Mouse (Mus musculus) testis, adult 2 months (tissue): ENCODE results near the gene Fsd1. TPM values are rescaled to one million over a fixed set of nuclear protein-coding genes. Genes with fewer than 3 reads are reported as not detected.

Source experiments
- H3K27ac ChIP-seq: fragments of 200-500 bp; 2 replicates; pipeline ENCODE4 v1.5.1; 2012; ENCODE audit warnings: low read depth, low read length; ENCODE audit not compliant: control insufficient read depth, insufficient read depth
- H3K27me3 ChIP-seq: fragments of 200-500 bp; 2 replicates; pipeline ENCODE4 v1.6.1; 2012; ENCODE audit warnings: mild to moderate bottlenecking, low read length, moderate library complexity; ENCODE audit not compliant: control insufficient read depth, insufficient read depth
- H3K36me3 ChIP-seq: fragments of 200-500 bp; 2 replicates; pipeline ENCODE4 v1.6.1; 2012; ENCODE audit warnings: mild to moderate bottlenecking, low read length; ENCODE audit not compliant: control insufficient read depth, insufficient read depth
- H3K4me1 ChIP-seq: fragments of 200-500 bp; 2 replicates; pipeline ENCODE4 v1.6.1; 2012; ENCODE audit warnings: low read length; ENCODE audit not compliant: control insufficient read depth, insufficient read depth
- H3K4me3 ChIP-seq: fragments of 200-500 bp; 2 replicates; pipeline ENCODE4 v1.5.1; 2012; ENCODE audit warnings: low read depth, mild to moderate bottlenecking, low read length, moderate library complexity, mixed read lengths; ENCODE audit not compliant: control insufficient read depth
- CTCF ChIP-seq: fragments of 200-500 bp; IDR thresholded peaks from 2 replicates; pipeline ENCODE4 v1.5.1; 2012; ENCODE audit warnings: low read depth, mild to moderate bottlenecking, inconsistent platforms, low read length, moderate library complexity; ENCODE audit not compliant: control insufficient read depth, insufficient read depth, insufficient replicate concordance
- POLR2A ChIP-seq: fragments of 200-500 bp; IDR thresholded peaks from 2 replicates; pipeline ENCODE4 v1.6.1; 2012; ENCODE audit warnings: low read depth, mild to moderate bottlenecking, inconsistent platforms, low read length, moderate library complexity; ENCODE audit not compliant: control insufficient read depth
- polyA plus RNA-seq: library from polyadenylated mRNA; depleted of rRNA; stranded (reverse); fragments of >200 nt; gene quantifications from 2 replicates; pipeline ENCODE4 v1.2.3, GENCODE M21; 2012

The Fsd1 gene
- polyA plus RNA-seq, 1 experiment = 2.4 TPM

DNA sequence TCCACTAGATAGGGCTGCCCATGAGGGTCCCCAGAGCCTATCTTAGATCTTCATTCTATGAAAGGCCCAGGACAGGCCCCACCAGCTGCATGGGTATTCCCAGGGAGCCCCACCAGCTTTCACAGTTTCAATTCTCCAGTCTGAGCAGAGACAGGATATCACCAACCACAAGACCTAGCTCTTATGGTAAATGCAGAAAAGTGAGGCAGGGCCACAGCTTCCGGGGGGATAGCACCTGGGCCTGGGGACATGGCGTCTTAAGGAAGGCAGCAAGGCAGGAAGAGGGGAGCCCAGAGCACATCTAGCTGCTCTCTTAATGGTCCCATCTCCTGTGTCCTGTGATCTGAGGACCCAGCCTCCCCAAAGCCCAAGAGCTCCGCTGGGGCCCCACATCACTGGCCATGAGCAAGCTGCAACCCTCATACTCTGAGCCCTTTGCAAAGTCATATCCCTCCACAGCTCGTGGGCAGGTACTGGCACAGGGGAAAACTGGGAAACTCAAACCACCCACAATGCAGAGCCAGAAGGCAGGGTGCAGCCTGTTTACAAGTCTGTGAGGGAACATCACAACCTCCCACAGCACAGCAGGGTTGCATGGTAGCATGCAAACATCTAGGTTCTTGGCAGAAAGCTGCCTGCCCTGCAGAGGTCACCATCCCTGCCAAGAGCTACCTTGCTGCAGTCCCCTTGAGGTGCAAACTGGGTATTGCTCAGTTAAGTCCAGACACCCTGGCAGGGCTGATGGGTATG lies 35.0 kb downstream of the Fsd1 start:
- no peaks in the 10 kb centered on the region for H3K27me3 ChIP-seq
- no peak overlapping the region for H3K4me3 ChIP-seq
- H3K4me1 ChIP-seq = no peaks in the 10 kb centered on the region; the same call in 1 of the 2 replicates
- no peak overlapping the region for H3K27ac ChIP-seq
- H3K36me3 ChIP-seq = no peaks in the 10 kb centered on the region
- TF ChIP-seq CTCF (no peak), POLR2A (no peak)

DNA sequence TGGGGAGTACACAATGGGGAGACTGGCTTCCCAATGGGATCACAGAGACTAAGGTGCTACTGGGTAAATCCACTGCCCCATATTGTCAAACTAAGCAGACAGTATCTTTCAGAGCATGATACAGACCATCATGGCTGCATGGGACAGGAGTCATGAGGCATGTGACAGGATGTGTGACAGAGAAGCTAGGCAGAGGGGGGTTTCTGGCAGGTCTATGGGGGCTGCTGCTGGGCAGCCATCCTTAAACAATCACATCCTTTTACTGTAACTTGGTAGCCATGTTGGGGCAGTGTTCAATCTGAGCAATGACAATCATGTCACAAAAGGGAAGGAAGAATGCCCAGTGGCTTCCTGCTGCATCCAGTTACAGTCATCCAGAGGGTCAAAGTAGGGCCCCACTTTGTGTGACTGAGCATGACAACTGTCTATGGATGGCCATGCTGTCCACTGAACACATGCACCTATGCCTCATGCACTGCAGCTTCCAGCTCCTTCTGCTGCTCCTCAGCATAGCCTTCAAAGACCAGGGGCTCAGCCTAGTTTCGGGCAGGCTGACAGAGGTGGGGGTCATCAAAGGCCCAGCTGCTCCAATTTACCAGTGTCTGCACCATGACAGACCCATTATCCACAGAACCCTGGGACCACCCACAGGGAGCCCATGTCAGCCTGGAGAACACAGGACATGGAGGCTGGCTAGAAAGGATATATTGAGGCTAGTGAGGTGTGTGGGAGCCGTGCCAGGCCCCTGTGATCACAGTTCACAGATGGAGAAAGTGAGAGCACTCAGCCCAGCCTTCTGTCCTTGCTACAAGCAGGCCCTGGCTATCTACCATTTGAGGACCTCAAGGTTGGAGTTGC lies 36.1 kb downstream of the Fsd1 start:
- Histone ChIP-seq H3K27ac (no peak overlapping the region), H3K4me1 (no peaks in the 10 kb centered on the region; the same call in 1 of the 2 replicates), H3K36me3 (no peaks in the 10 kb centered on the region), H3K4me3 (no peak overlapping the region), H3K27me3 (no peaks in the 10 kb centered on the region)
- TF ChIP-seq CTCF = no peak
- TF ChIP-seq POLR2A = no peak

GRCm38 (mm10) chr17:56022989-56023290 lies 36.6 kb downstream of the Fsd1 start:
- Histone ChIP-seq H3K36me3 (no peaks in the 10 kb centered on the region), H3K27me3 (no peaks in the 10 kb centered on the region), H3K4me3 (no peak overlapping the region), H3K4me1 (no peaks in the 10 kb centered on the region; the same call in 1 of the 2 replicates), H3K27ac (no peak overlapping the region)
- TF ChIP-seq CTCF (no peak), POLR2A (no peak)

GRCm38 (mm10) chr17:56023386-56023785 lies 37.1 kb downstream of the Fsd1 start:
- H3K36me3 ChIP-seq = no peaks in the 10 kb centered on the region
- H3K27ac ChIP-seq = no peak overlapping the region
- H3K4me3 ChIP-seq = no peak overlapping the region
- no peaks in the 10 kb centered on the region for H3K27me3 ChIP-seq
- peaks cover under 1% of the 10 kb centered on the region for H3K4me1 ChIP-seq
- TF ChIP-seq CTCF = no peak
- TF ChIP-seq POLR2A = no peak

GRCm38 (mm10) chr17:56024476-56024875 lies 38.2 kb downstream of the Fsd1 start:
- Histone ChIP-seq H3K27me3 (no peaks in the 10 kb centered on the region), H3K36me3 (no peaks in the 10 kb centered on the region), H3K27ac (no peak overlapping the region), H3K4me1 (peaks cover 3% of the 10 kb centered on the region), H3K4me3 (no peak overlapping the region)
- TF ChIP-seq CTCF = no peak
- no peak for TF ChIP-seq POLR2A

- TF ChIP-seq CTCF (no peak), POLR2A (no peak)
- H3K4me3 ChIP-seq = no peak overlapping the region
- H3K27me3 ChIP-seq = no peaks in the 10 kb centered on the region
- no peak overlapping the region for H3K27ac ChIP-seq
- peaks cover 3% of the 10 kb centered on the region for H3K4me1 ChIP-seq
- no peaks in the 10 kb centered on the region for H3K36me3 ChIP-seq
These were observed 38.6 kb downstream of the Fsd1 start for GRCm38 (mm10) chr17:56024931-56025330.

- H3K4me3 ChIP-seq = no peak overlapping the region
- H3K4me1 ChIP-seq = peaks cover 11% of the 10 kb centered on the region
- no peaks in the 10 kb centered on the region; the same call in none of the 2 replicates for H3K36me3 ChIP-seq
- no peaks in the 10 kb centered on the region for H3K27me3 ChIP-seq
- no peak overlapping the region for H3K27ac ChIP-seq
- no peak for TF ChIP-seq CTCF
- TF ChIP-seq POLR2A = no peak
These were observed 40.0 kb downstream of the Fsd1 start for GRCm38 (mm10) chr17:56026303-56026702.

DNA sequence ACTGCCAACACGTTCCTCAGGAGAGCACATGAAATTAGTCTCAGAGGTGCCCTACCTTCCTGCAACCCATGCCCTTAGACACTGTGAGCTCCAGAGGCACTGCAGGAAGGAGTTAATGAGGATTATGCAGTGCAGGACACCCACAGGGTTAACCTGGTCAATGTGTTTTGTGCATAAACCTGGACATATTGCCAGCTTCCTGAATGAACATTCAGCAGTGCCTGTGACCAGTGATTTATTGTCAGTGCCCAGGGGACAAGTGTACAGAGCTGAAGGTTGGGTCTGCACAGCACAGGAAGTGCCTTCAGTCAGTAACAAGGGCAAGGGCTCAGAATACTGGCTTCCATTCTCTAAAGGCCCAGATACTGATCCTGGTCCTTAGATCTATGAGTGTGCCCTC lies 40.6 kb downstream of the Fsd1 start:
- H3K27me3 ChIP-seq = no peaks in the 10 kb centered on the region
- no peak overlapping the region for H3K4me3 ChIP-seq
- H3K27ac ChIP-seq = no peak overlapping the region
- peaks cover 13% of the 10 kb centered on the region for H3K4me1 ChIP-seq
- TF ChIP-seq CTCF (no peak), POLR2A (no peak)
- H3K36me3 ChIP-seq = no peaks in the 10 kb centered on the region; the same call in none of the 2 replicates
